ENCODE assay signal across 8 mouse cellular contexts in the genomic region with DNA sequence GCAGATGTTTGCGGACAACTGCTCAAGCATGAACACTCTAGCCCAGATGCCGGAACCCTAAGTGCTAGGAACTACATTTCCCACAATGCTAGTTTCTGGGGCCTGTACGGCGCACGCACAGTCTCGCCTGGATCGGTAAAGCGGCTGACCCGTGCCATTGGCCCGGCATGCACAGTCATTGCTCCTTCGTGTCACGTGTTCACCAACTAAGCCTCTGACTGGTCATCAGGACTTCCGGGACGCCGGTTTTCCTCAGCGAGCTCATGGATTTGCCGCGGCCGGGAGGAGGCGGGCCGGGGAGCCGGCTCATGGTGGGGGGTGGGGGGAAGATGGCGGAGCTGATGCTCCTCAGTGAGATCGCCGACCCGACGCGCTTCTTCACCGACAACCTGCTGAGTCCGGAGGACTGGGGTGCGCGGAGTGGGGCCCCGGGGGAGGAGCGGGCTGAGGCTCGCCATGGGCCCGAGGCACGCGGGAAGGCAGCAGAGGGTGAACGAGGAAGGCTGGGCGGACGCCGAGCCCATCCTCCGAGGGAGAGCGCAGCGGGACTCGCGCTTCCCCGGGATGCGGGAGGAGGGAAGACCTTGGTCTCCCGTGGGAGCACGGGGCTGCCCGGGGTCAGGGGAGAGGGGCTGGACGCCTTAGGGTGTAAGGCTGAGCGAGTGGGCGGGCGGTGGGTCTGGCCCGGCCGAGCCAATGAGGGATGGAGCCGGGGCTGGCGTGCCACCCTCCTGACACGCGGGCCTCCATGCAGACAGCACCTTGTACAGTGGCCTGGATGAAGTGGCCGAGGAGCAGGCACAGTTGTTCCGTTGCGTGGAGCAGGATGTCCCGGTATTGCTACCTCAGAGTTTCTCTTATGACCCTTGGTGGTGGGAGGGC. TPM values are rescaled to one million over a fixed set of nuclear protein-coding genes. Genes with fewer than 3 reads are reported as not detected.
A peak's percentile ranks its signal among the peaks of the same experiment; 100 is the strongest.
DNase-seq lines count a peak whose midpoint lies in the region; ATAC-seq lines count a peak whose summit lies in the region.

A gene (plus strand): TSS at position 241 of the 882 bp plus-strand sequence.

- H3K9me3 ChIP-seq in hindbrain, embryonic 11.5 days (ENCODE audit: control insufficient read depth, low read length) = no peaks in the 10 kb centered on the region

- peak within 1 kb of the TSS; percentile 79 for H3K27ac ChIP-seq in hindbrain, embryonic 11.5 days (ENCODE audit: low read depth, low read length)

- peak within 1 kb of the TSS; percentile 84 for H3K4me2 ChIP-seq in hindbrain, embryonic 11.5 days (replicated peaks; ENCODE audit: low read depth, low read length)

- H3K4me3 ChIP-seq in hindbrain, embryonic 11.5 days (ENCODE audit: low read depth, low read length) = peak within 1 kb of the TSS; percentile 97

- 1% methylated on average over 59 of the region's 66 CpGs for WGBS in hindbrain, embryonic 11.5 days

- no peaks in the 10 kb centered on the region for H3K27me3 ChIP-seq in hindbrain, embryonic 11.5 days (ENCODE audit: control insufficient read depth, insufficient read depth, low read length)

- ATAC-seq in hindbrain, embryonic 11.5 days (ENCODE audit: low FRiP score) = peak; percentile 97

- peak; percentile 96 for DNase-seq in Muller cell, postnatal 12 days (ENCODE audit: inconsistent ontology term)
- peak; percentile 98 for DNase-seq in cerebellum, adult 9-11 months
- DNase-seq in frontal cortex, adult 2 months (ENCODE audit: extremely low spot score in 1 of 2, low spot score in 1 of 2) = peak; percentile 98
- DNase-seq in hindbrain, embryonic 11.5 days (ENCODE audit: low spot score) = peak; percentile 91
- peak; percentile 91 to 93 for DNase-seq in layer of hippocampus, postnatal 10 days (ENCODE audit: low spot score in 2 of 2)
- peak; percentile 98 for DNase-seq in lung, postnatal 10 days
- DNase-seq in ovary, postnatal 36 days (ENCODE audit: low spot score) = peak; percentile 91
- DNase-seq in thymus, postnatal 25 days = peak; percentile 92

- peak within 1 kb of the TSS; percentile 96 for H3K9ac ChIP-seq in hindbrain, embryonic 11.5 days (ENCODE audit: low read depth, low read length)

- H3K36me3 ChIP-seq in hindbrain, embryonic 11.5 days (ENCODE audit: control insufficient read depth, insufficient read depth, low read length) = peaks cover 10% of the 10 kb centered on the region; the same call in 1 of the 2 replicates

- H3K4me1 ChIP-seq in hindbrain, embryonic 11.5 days (replicated peaks; ENCODE audit: control insufficient read depth, insufficient read depth, low read length) = no peaks in the 10 kb centered on the region; the same call in 1 of the 2 replicates

RNA-seq across cellular contexts. Expression of the gene that starts here (rescaled TPM):
- 57.7 and 59.6 TPM in 2 replicates for polyA plus RNA-seq in frontal cortex, adult 2 months (2012; rRNA removed)
- polyA plus RNA-seq in hindbrain, embryonic 11.5 days (2014; fragmentation: Nextera tagmentation; extraction: Ambion mirVana) = 61.9 and 67.5 TPM in 2 replicates
- total RNA-seq in layer of hippocampus, postnatal 10 days (2021) = 10 to 100 TPM; 75.8 to 78.6 TPM

Comparison
In these comparisons a context has a peak if more than half of its experiments do, and no peak if none do; other contexts are left out.
1. Peak in every context shown above with its lines: DNase-seq, ATAC-seq, H3K4me3 ChIP-seq and H3K27ac ChIP-seq.